Mouse (Mus musculus): ENCODE data around the gene Ttc23l.
"Not testable (repeated sequence)": the region's sequence is repeated elsewhere in the genome, so short reads cannot be mapped to it uniquely, and the experiment has no call there.

Ttc23l gene

DNA sequence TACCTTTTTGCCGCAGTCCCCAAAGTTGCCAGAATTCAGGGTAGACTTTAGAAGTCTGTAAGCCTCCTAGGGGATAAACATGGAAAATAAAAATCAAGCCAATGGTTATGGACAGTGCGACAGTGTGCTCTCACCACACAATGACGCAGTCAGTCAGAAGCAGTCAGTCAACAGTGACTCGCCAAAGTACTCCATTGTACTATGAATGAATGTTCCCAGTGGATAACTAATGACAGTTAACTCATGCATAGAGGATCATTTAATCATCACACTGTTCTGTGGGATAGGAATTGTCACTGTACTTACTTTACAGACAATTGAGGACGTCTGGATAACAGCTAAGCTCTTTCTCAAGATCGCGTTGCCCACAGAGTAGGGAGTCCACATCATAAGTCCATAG is 43.3 kb downstream of the Ttc23l start:
- no peak for DNase-seq (ENCODE audit: low spot score)

DNA sequence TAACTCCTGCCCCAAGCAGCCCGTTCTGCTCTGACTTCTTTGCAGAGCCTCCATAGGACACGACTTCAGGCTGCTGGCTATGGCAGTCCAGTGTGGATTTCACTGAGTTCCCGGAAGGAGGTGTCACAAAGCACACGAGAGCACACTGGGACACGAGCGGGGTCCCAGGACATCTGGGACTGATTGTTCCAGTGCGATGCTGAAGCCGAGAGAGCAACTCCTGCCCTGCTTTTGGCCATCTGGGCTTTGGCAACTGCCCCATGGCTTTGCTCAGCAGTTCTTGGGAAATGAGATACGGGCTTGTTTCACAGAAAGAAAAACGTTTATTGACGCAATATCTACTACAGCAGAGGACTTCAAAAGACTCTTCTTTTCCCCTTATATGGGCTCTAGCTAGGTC is 52.4 kb downstream of the Ttc23l start:
- no peak for DNase-seq (ENCODE audit: low spot score)

DNA sequence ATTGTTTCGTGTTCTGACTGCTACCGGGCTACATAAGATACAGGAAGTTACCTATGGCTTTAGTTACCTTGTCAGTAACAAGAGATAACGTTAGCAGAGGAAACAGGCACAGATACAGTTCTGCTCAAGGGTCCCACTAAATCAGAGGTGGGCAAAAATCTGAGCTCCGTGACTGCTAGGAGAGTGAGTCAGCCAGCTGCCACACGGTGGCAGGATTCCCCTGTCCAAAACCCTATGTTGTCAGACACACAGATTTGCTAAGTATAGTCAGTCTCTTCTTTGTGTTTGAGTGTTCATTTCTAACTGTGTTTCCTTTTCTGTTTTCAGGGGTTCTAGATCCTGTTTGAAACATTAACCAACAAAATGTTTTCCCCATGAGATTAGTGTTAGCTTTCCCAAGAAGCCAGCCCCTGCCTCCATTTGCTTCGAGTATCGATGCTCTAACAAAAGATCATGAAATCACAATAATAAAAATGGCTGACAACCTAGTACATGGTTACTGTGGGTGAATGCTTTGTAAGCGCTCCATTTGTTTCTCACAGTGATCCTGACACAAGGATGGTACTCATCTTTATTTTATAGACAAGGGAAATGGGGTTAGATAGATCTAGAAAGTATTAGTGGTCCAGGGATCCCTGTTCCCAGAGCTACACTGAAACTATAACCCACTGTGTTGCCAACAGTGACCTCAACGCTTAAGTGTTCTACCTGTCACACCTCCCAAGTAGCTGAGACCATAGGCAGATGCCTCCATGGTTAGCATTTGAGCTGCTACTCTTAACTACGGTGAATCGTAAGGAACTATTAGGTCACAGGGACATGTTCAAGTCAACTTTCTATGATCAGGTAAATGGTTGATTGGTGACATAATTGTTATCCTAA is 57.4 kb downstream of the Ttc23l start:
- peak; percentile 30 for DNase-seq (ENCODE audit: low spot score)

- DNase-seq (ENCODE audit: low spot score) = no peak
These were observed 58.4 kb downstream of the Ttc23l start for GRCm38 (mm10) chr15:10500035-10500434.

- no peak for DNase-seq (ENCODE audit: low spot score)
These were observed 58.9 kb downstream of the Ttc23l start for GRCm38 (mm10) chr15:10499593-10499992.

DNA sequence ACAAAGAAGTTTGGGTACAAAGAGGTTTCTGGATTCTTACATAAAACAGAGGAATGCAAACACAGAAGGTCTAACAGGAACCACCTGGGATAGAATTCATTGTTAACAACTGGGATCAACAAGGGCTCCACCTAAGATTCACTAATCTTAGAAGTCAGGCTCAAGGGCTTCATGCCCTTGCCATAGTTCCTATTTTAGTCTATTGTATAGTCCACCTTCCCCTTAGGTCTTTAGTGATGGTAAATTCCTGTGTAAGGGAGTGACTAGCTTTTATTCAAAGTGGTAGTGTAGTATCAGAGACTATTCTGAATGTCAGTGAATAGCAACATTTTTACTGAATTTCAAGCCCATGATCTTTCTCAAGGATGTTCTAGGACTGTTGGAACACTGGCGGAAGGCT is 61.8 kb downstream of the Ttc23l start:
- not testable (repeated sequence) for DNase-seq (ENCODE audit: low spot score)

DNA sequence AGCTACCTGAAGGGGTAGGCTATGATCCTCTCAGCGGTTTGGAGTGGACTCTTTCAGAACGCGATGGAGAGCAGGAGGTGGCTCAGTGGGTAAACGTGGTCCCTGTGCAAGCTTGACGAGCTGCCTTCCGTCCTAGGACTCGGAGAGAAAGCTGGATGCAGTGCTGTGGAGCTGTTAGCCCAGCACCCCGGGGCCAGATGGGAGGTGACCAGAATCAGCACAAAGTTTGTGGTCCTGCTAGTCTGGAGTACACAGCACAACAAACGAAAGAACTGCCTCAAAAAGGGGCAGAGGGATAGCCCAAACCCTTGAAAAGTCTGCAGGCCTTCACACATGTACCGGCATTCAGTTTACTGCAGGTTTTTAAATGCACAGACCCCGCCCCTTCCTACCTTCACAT is 62.5 kb downstream of the Ttc23l start:
- DNase-seq (ENCODE audit: low spot score) = no peak

DNA sequence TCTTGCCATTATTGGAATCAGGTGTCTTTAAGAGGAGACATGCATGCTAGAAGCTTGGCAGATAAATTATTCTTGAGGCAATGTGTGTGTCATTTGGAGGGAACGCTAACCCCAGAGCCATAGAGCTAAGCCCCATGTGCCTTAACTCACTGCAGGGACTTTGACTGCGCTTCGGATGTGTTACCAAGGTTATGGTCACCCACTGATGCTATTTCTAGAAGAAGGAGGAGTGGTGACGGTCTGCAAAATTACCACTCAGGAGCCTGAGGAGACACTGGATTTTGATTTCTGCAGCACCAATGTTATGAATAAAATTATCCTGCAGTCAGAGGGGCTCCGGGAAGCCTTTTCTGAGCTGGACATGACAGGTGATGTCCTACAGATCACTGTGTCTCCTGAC is 68.4 kb downstream of the Ttc23l start:
- no peak for DNase-seq (ENCODE audit: low spot score)

GRCm38 (mm10) chr15:10487246-10487645 is 71.2 kb downstream of the Ttc23l start:
- DNase-seq (ENCODE audit: low spot score) = no peak

DNA sequence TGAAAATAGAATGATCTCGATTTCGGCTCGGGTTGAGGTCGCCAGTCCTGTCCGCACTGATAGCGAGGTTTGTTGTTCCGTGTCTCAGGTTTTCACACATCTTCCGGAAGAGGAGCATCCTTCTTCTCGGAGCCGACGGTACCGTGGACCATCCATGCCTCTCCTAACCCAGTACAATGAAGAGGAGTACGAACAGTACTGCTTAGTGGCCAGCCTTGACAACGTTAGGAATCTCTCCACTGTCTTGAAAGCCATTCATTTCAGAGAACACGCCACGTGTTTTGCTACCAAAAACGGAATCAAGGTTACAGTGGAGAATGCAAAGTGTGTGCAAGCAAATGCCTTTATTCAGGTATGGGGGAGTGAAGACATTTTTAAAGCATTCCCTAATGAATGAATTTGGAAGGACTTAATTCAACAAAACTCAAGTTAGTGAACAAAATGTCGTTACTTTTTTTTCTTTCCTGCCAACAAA is 72.1 kb downstream of the Ttc23l start:
- DNase-seq (ENCODE audit: low spot score) = no peak

DNA sequence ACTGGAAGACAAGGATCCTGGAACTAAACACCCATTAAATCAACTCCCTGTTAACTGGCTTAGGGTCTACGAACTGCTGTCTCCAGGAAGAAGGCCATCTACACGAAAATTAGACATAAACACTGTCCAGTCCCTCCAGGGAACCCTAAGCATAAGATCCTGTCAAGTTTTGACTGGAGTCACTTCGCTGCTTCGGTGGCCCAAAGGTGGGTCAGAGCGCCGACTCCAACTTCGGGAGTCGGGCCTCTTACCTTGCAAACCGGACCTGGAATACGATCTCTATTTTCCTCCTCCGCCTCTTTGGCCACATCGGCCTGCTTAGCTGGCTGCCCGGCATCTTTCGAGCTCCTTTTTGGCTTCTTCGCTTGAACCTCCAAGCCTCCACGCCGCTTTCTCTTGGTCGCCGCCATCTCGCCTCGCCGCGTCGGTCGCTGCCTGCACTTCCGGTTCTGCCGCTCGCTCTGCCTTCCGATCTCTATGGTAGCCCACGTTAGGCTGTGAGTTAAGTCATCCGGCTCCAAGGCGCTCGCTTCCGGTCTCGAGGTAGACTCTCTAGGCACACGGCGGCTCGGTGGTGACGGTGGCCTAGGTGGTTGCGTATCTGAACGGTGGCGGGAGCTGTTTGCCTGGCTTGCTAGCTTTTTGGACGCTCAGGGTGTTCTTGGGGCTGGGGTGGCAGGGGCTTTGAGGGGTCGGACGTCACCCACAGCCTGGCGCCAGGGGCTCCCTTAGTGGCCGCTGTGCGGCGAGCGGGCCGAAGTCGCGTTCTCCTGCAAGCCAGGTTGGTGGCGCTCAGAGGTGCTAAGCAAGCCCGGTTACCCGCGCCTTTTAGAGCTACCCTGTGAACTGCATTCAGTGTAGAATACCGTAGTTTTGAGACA is 72.7 kb downstream of the Ttc23l start, which contains the start of the genes Brix1 and Rad1:
Brix1 (minus strand) TSS at position 464 of the 881 bp plus-strand sequence.
Rad1 (plus strand) TSS at position 535 of the 881 bp plus-strand sequence.
- peak; percentile 94 for DNase-seq (ENCODE audit: low spot score)

DNA sequence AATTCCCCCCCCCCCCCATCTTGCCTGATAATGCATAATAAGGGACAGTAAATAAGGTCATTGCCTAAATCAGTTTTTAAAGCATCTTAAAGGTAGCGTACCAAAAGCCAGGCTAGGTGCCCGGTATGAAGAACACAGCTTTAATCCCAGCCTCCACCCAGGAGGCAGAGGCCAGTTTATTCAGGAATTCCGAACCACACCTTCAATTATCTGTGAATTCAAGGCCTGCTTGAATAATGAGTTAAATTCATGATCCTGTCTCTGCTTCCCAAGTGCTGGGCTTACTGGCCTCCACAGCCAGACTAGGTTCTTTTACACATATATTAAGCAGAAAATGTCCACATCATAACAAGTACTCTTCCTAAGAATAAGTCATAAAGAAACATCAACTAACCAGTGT is 87.5 kb downstream of the Ttc23l start:
- no peak for DNase-seq (ENCODE audit: low spot score)

- no peak for DNase-seq (ENCODE audit: low spot score)
These were observed 88.2 kb downstream of the Ttc23l start, which contains the start of gene Dnajc21 for GRCm38 (mm10) chr15:10470151-10470831. Dnajc21 (minus strand) TSS chr15:10470516.

DNA sequence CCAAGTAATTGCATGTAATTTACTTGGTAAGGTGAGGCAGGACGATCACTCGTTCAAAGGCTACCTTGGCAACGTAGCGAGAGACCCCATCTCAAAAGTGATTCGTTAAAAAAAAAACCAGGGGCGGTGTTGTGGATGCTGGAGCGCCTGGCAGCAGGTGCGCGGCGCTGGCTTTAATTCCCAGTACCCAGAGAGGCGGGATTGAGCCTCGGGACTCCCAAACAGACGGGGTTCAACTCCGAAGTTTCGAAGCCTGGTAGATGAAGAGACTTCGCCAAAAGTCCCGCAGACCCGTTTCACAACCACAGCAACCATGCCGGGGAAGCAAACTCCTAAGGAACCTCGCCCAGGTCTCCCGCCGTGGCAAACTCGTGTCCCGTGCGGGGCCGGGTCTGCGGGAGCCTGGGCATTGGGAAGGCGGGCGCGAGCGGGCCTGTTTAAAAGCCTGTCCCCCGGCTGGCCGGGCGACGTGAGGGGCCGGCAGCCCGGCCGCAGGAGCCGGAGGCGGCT is 88.8 kb downstream of the Ttc23l start:
- no peak for DNase-seq (ENCODE audit: low spot score)

DNA sequence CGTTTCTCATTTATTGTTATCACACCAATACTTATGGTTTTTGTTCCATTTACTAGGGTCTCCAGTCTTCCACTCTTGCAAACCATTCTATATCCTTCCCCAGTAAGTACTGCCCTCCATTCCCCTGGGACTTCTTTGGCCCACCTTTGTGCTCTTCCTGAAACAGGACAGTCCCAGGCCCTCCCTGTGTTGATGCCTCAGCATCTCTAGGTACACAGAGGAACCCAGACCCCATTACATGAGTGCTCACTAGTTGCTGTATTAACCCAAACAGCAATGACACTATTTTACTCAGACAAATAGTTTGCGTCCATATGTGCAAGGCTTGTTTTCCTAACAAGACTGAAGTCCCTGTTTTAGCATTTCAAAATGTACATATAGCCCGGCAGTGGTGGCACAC is 89.7 kb downstream of the Ttc23l start:
- DNase-seq (ENCODE audit: low spot score) = no peak

DNA sequence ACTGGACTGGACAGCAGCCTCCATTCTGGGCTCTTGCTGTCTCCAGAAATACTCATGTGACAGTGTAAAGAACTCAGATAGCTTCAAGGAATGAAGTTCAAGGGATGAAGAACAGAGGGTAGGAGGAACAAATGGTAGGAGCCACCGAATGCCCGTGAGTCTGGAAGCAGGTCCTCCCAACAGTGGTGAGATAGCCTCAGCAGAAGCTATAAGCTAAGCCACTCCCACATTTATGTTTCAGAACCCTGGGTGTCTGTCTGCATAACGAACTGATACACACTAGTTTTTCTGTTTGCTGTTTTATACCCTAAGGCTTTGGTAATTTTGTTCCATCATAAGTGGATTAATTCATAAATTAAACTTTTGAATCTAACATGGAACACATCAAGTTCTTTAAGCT is 93.8 kb downstream of the Ttc23l start:
- no peak for DNase-seq (ENCODE audit: low spot score)

- DNase-seq (ENCODE audit: low spot score) = no peak
These were observed 94.9 kb downstream of the Ttc23l start for GRCm38 (mm10) chr15:10463555-10463954.

- DNase-seq (ENCODE audit: low spot score) = no peak
These were observed 97.5 kb downstream of the Ttc23l start for GRCm38 (mm10) chr15:10460986-10461385.
